Mouse (Mus musculus) cerebellum, adult 2 months (tissue): ENCODE data around the gene Fbrs. TPM values are rescaled to one million over a fixed set of nuclear protein-coding genes. Genes with fewer than 3 reads are reported as not detected.
"Not testable (repeated sequence)": the region's sequence is repeated elsewhere in the genome, so short reads cannot be mapped to it uniquely, and the experiment has no call there.

ENCODE experiments used
- DNase-seq, 2 experiments: peaks; one replicate each; pipeline ENCODE4 v3.0.0; 2021
- H3K27ac ChIP-seq: fragments of 200-500 bp; 2 replicates; pipeline ENCODE4 v1.5.1; 2012; ENCODE audit warnings: low read length, control low read depth, inconsistent platforms; ENCODE audit not compliant: insufficient read depth
- H3K27me3 ChIP-seq: fragments of 200-500 bp; 2 replicates; pipeline ENCODE4 v1.6.1; 2012; ENCODE audit warnings: inconsistent platforms, mild to moderate bottlenecking, low read length, moderate library complexity; ENCODE audit not compliant: control insufficient read depth, insufficient read depth
- H3K4me1 ChIP-seq: fragments of 200-500 bp; 2 replicates; pipeline ENCODE4 v1.6.1; 2011; ENCODE audit warnings: low read length; ENCODE audit not compliant: control insufficient read depth, insufficient read depth
- H3K4me3 ChIP-seq: fragments of 200-500 bp; replicated peaks from 2 replicates; pipeline ENCODE3; 2011; ENCODE audit warnings: mild to moderate bottlenecking, low read depth, low read length, control low read depth; ENCODE audit not compliant: insufficient read depth
- CTCF ChIP-seq: fragments of 200-500 bp; IDR thresholded peaks from 2 replicates; pipeline ENCODE4 v1.5.1; 2011; ENCODE audit warnings: low read depth, mild to moderate bottlenecking, control low read depth, low read length, moderate library complexity, borderline replicate concordance; ENCODE audit not compliant: insufficient read depth
- POLR2A ChIP-seq: fragments of 200-500 bp; IDR thresholded peaks from 2 replicates; pipeline ENCODE4 v1.6.1; 2011; ENCODE audit warnings: low read length, control low read depth, borderline replicate concordance; ENCODE audit not compliant: insufficient read depth
- WGBS: fragments of 180-500 bp; shearing (Covaris S2); methylation state at CpG from one replicate; pipeline ENCODE4 v1.1.7; 2018; 5-methylcytosine and 5-hydroxymethylcytosine counted together
- polyA plus RNA-seq: library from polyadenylated mRNA; depleted of rRNA; stranded (reverse); fragments of >200 nt; gene quantifications from 2 replicates; pipeline ENCODE4 v1.2.3, GENCODE M21; 2012

Fbrs gene
- polyA plus RNA-seq, 1 experiment: 35.5 TPM

GRCm38 (mm10) chr7:127485416-127485815 lies 6.4 kb downstream of the Fbrs start:
- 9% methylated on average over 5 of the region's 5 CpGs for WGBS
- DNase-seq: peak; percentile 62 to 67
- H3K27me3 ChIP-seq: no peaks in the 10 kb centered on the region
- no peak for TF ChIP-seq POLR2A
- no peak for TF ChIP-seq CTCF
- no peak overlapping the region for H3K4me3 ChIP-seq
- 0 out of 2 replicates have a peak overlapping the region, but pooled peaks have one; percentile 39 for H3K27ac ChIP-seq
- peaks cover 23% of the 10 kb centered on the region for H3K4me1 ChIP-seq

GRCm38 (mm10) chr7:127488364-127488763 lies 9.4 kb downstream of the Fbrs start:
- H3K4me3 ChIP-seq, H3K27ac ChIP-seq, DNase-seq, H3K27me3 ChIP-seq: not testable (repeated sequence)
- peaks cover 16% of the 10 kb centered on the region for H3K4me1 ChIP-seq
- WGBS: 66% methylated on average over 5 of the region's 5 CpGs

- Histone ChIP-seq H3K4me3 (no peak overlapping the region), H3K4me1 (peaks cover 6% of the 10 kb centered on the region), H3K27me3 (no peaks in the 10 kb centered on the region), H3K27ac (no peak overlapping the region)
- 89% methylated on average over 7 of the region's 7 CpGs for WGBS
- no peak for DNase-seq
- TF ChIP-seq CTCF (no peak), POLR2A (no peak)
Measured at GRCm38 (mm10) chr7:127489982-127490381, 11.0 kb downstream of the Fbrs start.

- DNase-seq: no peak
- no peaks in the 10 kb centered on the region for H3K27me3 ChIP-seq
- no peak overlapping the region for H3K4me3 ChIP-seq
- 85% methylated on average over 3 of the region's 3 CpGs for WGBS
- no peak overlapping the region for H3K27ac ChIP-seq
- H3K4me1 ChIP-seq: no peaks in the 10 kb centered on the region
- no peak for TF ChIP-seq CTCF
- no peak for TF ChIP-seq POLR2A
Measured at GRCm38 (mm10) chr7:127491846-127492245, 12.8 kb downstream of the Fbrs start.

GRCm38 (mm10) chr7:127494648-127495047 lies 15.6 kb downstream of the Fbrs start:
- H3K27me3 ChIP-seq: no peaks in the 10 kb centered on the region
- H3K4me1 ChIP-seq: no peaks in the 10 kb centered on the region
- TF ChIP-seq CTCF (no peak), POLR2A (no peak)
- DNase-seq: no peak
- H3K27ac ChIP-seq: no peak overlapping the region
- no peak overlapping the region for H3K4me3 ChIP-seq

GRCm38 (mm10) chr7:127497382-127497781 lies 18.4 kb downstream of the Fbrs start:
- DNase-seq: no peak
- H3K27ac ChIP-seq: no peak overlapping the region
- H3K27me3 ChIP-seq: no peaks in the 10 kb centered on the region
- H3K4me3 ChIP-seq: no peak overlapping the region
- WGBS: 89% methylated on average over 2 of the region's 2 CpGs
- no peaks in the 10 kb centered on the region for H3K4me1 ChIP-seq
- TF ChIP-seq POLR2A (no peak), CTCF (no peak)

GRCm38 (mm10) chr7:127498407-127498806 lies 19.4 kb downstream of the Fbrs start:
- no peak for TF ChIP-seq POLR2A
- peak; percentile 49; the same call in 1 of the 2 replicates for TF ChIP-seq CTCF
- peak in 1 of 2 experiments; percentile 43 for DNase-seq

GRCm38 (mm10) chr7:127508291-127508690 lies 29.3 kb downstream of the Fbrs start:
- no peaks in the 10 kb centered on the region for H3K4me1 ChIP-seq
- H3K27ac ChIP-seq: no peak overlapping the region
- WGBS: 96% methylated on average over 3 of the region's 3 CpGs
- H3K27me3 ChIP-seq: no peaks in the 10 kb centered on the region
- no peak for DNase-seq
- TF ChIP-seq POLR2A (no peak), CTCF (no peak)
- H3K4me3 ChIP-seq: no peak overlapping the region

More at GRCm38 (mm10) chr7:127498407-127498806, 19.4 kb downstream of the Fbrs start:
- H3K4me1 ChIP-seq: no peaks in the 10 kb centered on the region
- 40% methylated on average over 3 of the region's 3 CpGs for WGBS
- no peak overlapping the region for H3K4me3 ChIP-seq
- no peaks in the 10 kb centered on the region for H3K27me3 ChIP-seq
- H3K27ac ChIP-seq: no peak overlapping the region

GRCm38 (mm10) chr7:127509830-127510229 lies 30.8 kb downstream of the Fbrs start:
- WGBS: 75% methylated on average over 4 of the region's 4 CpGs
- not testable (repeated sequence) for DNase-seq, H3K4me1 ChIP-seq, H3K4me3 ChIP-seq, H3K27ac ChIP-seq, H3K27me3 ChIP-seq
